Mouse (Mus musculus) spleen, embryonic (tissue): ENCODE data around the gene Ddx58.

ENCODE experiments used
- CTCF ChIA-PET: fragments of 350-600 bp; sonication (Branson Sonifier 250); formaldehyde crosslinking; loops from one replicate; lab custom pipeline; 2022; lab: Charles Lee

Gene Ddx58

GRCm38 (mm10) chr4:40183781-40184180, 55.8 kb downstream of the Ddx58 start:
- CTCF ChIA-PET: no interaction called here

- CTCF ChIA-PET: no interaction called here
These were observed 56.8 kb downstream of the Ddx58 start for GRCm38 (mm10) chr4:40182651-40183320.

- CTCF ChIA-PET: no interaction called here
These were observed 57.9 kb downstream of the Ddx58 start for GRCm38 (mm10) chr4:40181681-40182080.

GRCm38 (mm10) chr4:40180046-40180445, 59.6 kb downstream of the Ddx58 start:
- CTCF ChIA-PET: no interaction called here

- CTCF ChIA-PET: interaction anchor here (0.7 kb wide), 1 partner anchor 44 kb away, joined by 3 read pairs; no protein-coding TSS in a partner anchor
These were observed 61.0 kb downstream of the Ddx58 start for GRCm38 (mm10) chr4:40178584-40178983.

GRCm38 (mm10) chr4:40174321-40174720, 65.3 kb downstream of the Ddx58 start:
- CTCF ChIA-PET: interaction anchor here (1.0 kb wide), 1 partner anchor 111 kb away, joined by 3 read pairs; no protein-coding TSS in a partner anchor

GRCm38 (mm10) chr4:40172336-40172735, 67.3 kb downstream of the Ddx58 start:
- CTCF ChIA-PET: interaction anchor here (0.6 to 0.7 kb wide), 2 partner anchors 30 to 38 kb away, joined by 3 to 12 read pairs; no protein-coding TSS in a partner anchor

- CTCF ChIA-PET: no interaction called here
These were observed 68.2 kb downstream of the Ddx58 start for GRCm38 (mm10) chr4:40171477-40171876.

- CTCF ChIA-PET: no interaction called here
These were observed 76.0 kb downstream of the Ddx58 start for GRCm38 (mm10) chr4:40163646-40164045.

GRCm38 (mm10) chr4:40160591-40161434, 78.8 kb downstream of the Ddx58 start:
- CTCF ChIA-PET: no interaction called here

GRCm38 (mm10) chr4:40158224-40158540, 81.4 kb downstream of the Ddx58 start:
- CTCF ChIA-PET: no interaction called here

GRCm38 (mm10) chr4:40157500-40158223, 82.0 kb downstream of the Ddx58 start:
- CTCF ChIA-PET: no interaction called here

- CTCF ChIA-PET: no interaction called here
These were observed 82.8 kb downstream of the Ddx58 start for GRCm38 (mm10) chr4:40156582-40157499.

GRCm38 (mm10) chr4:40156153-40156552, 83.5 kb downstream of the Ddx58 start:
- CTCF ChIA-PET: no interaction called here

GRCm38 (mm10) chr4:40155467-40155999, 84.1 kb downstream of the Ddx58 start:
- CTCF ChIA-PET: no interaction called here

GRCm38 (mm10) chr4:40154751-40155150, 84.9 kb downstream of the Ddx58 start:
- CTCF ChIA-PET: no interaction called here
